Mouse (Mus musculus) heart, adult 2 months (tissue): Measurements from ENCODE around the gene Palb2.

Experiments used
- CTCF ChIP-seq: fragments of 200-600 bp; IDR thresholded peaks from 2 replicates; pipeline ENCODE4 v1.8.1; 2022; ENCODE audit warnings: antibody characterized with exemption, mild to moderate bottlenecking, moderate library complexity
- EP300 ChIP-seq: fragments of 200-500 bp; IDR thresholded peaks from 2 replicates; pipeline ENCODE4 v1.6.1; 2011; ENCODE audit warnings: low read depth, low read length, control low read depth; ENCODE audit not compliant: insufficient read depth
- POLR2A ChIP-seq: fragments of 200-500 bp; IDR thresholded peaks from 2 replicates; pipeline ENCODE4 v1.6.1; 2011; ENCODE audit warnings: mild to moderate bottlenecking, low read depth, low read length, control low read depth; ENCODE audit not compliant: insufficient read depth

GRCm38 (mm10) chr7:122138190-122138589 lies 5.4 kb upstream of the Palb2 start:
- TF ChIP-seq CTCF, result no peak
- no peak for TF ChIP-seq POLR2A
- no peak for TF ChIP-seq EP300
